Mouse (Mus musculus): ENCODE results near the gene Krtap5-4. TPM values are rescaled to one million over a fixed set of nuclear protein-coding genes. Genes with fewer than 3 reads are reported as not detected.
A peak's percentile ranks its signal among the peaks of the same experiment; 100 is the strongest.
"Not testable (repeated sequence)": the region's sequence is repeated elsewhere in the genome, so short reads cannot be mapped to it uniquely, and the experiment has no call there.

Krtap5-4 gene
- polyA plus RNA-seq (2012; rRNA removed): not detected in 2 replicates

- TF ChIP-seq POLR2A (IDR thresholded peaks at IDR 0.05; ENCODE audit: borderline replicate concordance, extremely low read depth, insufficient read depth, insufficient read length, poor library complexity, severe bottlenecking) (no peak), CTCF (IDR thresholded peaks at IDR 0.05; ENCODE audit: borderline replicate concordance, extremely low read depth, insufficient read depth, insufficient read length) (no peak)
- DNase-seq (ENCODE audit: low read depth): no peak
Observed at GRCm38 (mm10) chr7:142303249-142303648, at the start of gene Krtap5-4. Krtap5-4 (plus strand) TSS chr7:142303549.

- peak; percentile 61 for DNase-seq (ENCODE audit: low read depth)
- TF ChIP-seq CTCF (IDR thresholded peaks at IDR 0.05; ENCODE audit: borderline replicate concordance, extremely low read depth, insufficient read depth, insufficient read length): peak; percentile 90
- TF ChIP-seq POLR2A (IDR thresholded peaks at IDR 0.05; ENCODE audit: borderline replicate concordance, extremely low read depth, insufficient read depth, insufficient read length, poor library complexity, severe bottlenecking): no peak
Observed at GRCm38 (mm10) chr7:142255517-142255916, 47.8 kb upstream of the Krtap5-4 start.

- not testable (repeated sequence) for DNase-seq (ENCODE audit: low read depth)
Observed at GRCm38 (mm10) chr7:142258254-142258653, 45.1 kb upstream of the Krtap5-4 start, which contains the start of gene Gm2431. Gm2431 (minus strand) TSS chr7:142258354.

- DNase-seq (ENCODE audit: low read depth): not testable (repeated sequence)
Observed at GRCm38 (mm10) chr7:142274263-142274662, 29.1 kb upstream of the Krtap5-4 start, which contains the start of gene Gm4559. Gm4559 (minus strand) TSS chr7:142274363.

- peak; percentile 73 for DNase-seq (ENCODE audit: low read depth)
- peak; percentile 66 for TF ChIP-seq CTCF (IDR thresholded peaks at IDR 0.05; ENCODE audit: borderline replicate concordance, extremely low read depth, insufficient read depth, insufficient read length)
Observed at GRCm38 (mm10) chr7:142278183-142278582, 25.2 kb upstream of the Krtap5-4 start.

GRCm38 (mm10) chr7:142279291-142279690 lies 24.1 kb upstream of the Krtap5-4 start:
- peak; percentile 8; the same call in 1 of the 2 replicates for TF ChIP-seq CTCF (IDR thresholded peaks at IDR 0.05; ENCODE audit: borderline replicate concordance, extremely low read depth, insufficient read depth, insufficient read length)
- not testable (repeated sequence) for DNase-seq (ENCODE audit: low read depth)

GRCm38 (mm10) chr7:142282847-142283246 lies 20.5 kb upstream of the Krtap5-4 start:
- DNase-seq (ENCODE audit: low read depth): not testable (repeated sequence)

GRCm38 (mm10) chr7:142284023-142284591 lies 19.2 kb upstream of the Krtap5-4 start:
- DNase-seq (ENCODE audit: low read depth): peak; percentile 80
- TF ChIP-seq POLR2A (IDR thresholded peaks at IDR 0.05; ENCODE audit: borderline replicate concordance, extremely low read depth, insufficient read depth, insufficient read length, poor library complexity, severe bottlenecking): no peak
- TF ChIP-seq CTCF (IDR thresholded peaks at IDR 0.05; ENCODE audit: borderline replicate concordance, extremely low read depth, insufficient read depth, insufficient read length): peak; percentile 23; the same call in 1 of the 2 replicates

GRCm38 (mm10) chr7:142284615-142285080 lies 18.7 kb upstream of the Krtap5-4 start:
- DNase-seq (ENCODE audit: low read depth): peak; percentile 97
- TF ChIP-seq CTCF (IDR thresholded peaks at IDR 0.05; ENCODE audit: borderline replicate concordance, extremely low read depth, insufficient read depth, insufficient read length) (peak; percentile 80), POLR2A (IDR thresholded peaks at IDR 0.05; ENCODE audit: borderline replicate concordance, extremely low read depth, insufficient read depth, insufficient read length, poor library complexity, severe bottlenecking) (no peak)

- DNase-seq (ENCODE audit: low read depth): peak; percentile 75
- TF ChIP-seq CTCF (IDR thresholded peaks at IDR 0.05; ENCODE audit: borderline replicate concordance, extremely low read depth, insufficient read depth, insufficient read length) (peak; percentile 39; the same call in 1 of the 2 replicates), POLR2A (IDR thresholded peaks at IDR 0.05; ENCODE audit: borderline replicate concordance, extremely low read depth, insufficient read depth, insufficient read length, poor library complexity, severe bottlenecking) (no peak)
Observed at GRCm38 (mm10) chr7:142285130-142285835, 18.1 kb upstream of the Krtap5-4 start.

GRCm38 (mm10) chr7:142285910-142286612 lies 17.3 kb upstream of the Krtap5-4 start:
- not testable (repeated sequence) for DNase-seq (ENCODE audit: low read depth)

- peak; percentile 65; the same call in 1 of the 2 replicates for TF ChIP-seq CTCF (IDR thresholded peaks at IDR 0.05; ENCODE audit: borderline replicate concordance, extremely low read depth, insufficient read depth, insufficient read length)
- peak; percentile 44 for DNase-seq (ENCODE audit: low read depth)
Observed at GRCm38 (mm10) chr7:142293851-142294250, 9.5 kb upstream of the Krtap5-4 start.
